ENCODE assay signal across 9 mouse cellular contexts in the genomic region with DNA sequence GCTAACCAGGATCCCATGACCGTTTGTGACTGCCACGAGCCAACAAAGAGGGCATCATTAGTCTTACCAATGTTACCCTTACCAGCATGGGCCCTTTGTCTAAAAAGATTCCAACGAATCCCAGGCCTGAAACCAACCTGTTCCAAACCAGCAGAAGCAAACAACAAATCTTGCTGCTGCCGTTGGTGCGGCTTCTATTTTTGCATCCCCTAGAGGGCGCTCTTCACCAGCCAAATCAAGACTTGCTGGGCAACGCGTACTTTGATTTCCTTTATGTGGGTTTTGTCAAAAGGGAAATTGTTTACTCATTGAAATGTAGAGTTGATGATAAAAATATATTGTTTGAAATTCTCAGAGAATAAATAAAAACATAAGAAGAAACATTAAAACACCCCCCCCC. TPM values are rescaled to one million over a fixed set of nuclear protein-coding genes. Genes with fewer than 3 reads are reported as not detected.
DNase-seq lines count a peak whose midpoint lies in the region; ATAC-seq and TF ChIP-seq lines count a peak whose summit lies in the region.
"Had no signal": no experiment of that assay in that cellular context is flagged by ENCODE, and none has a peak within 500 bp of the region (broad histone marks: within the 10 kb centered on the region; RNA-seq: fewer than 3 reads in every experiment).

No protein-coding gene starts in this region.

- H3K4me3 ChIP-seq in forebrain, embryonic 11.5 days (ENCODE audit: low read depth, low read length) = no peak overlapping the region
- no peak overlapping the region for H3K4me3 ChIP-seq in forebrain, embryonic 16.5 days (replicated peaks; ENCODE audit: low read length)
- H3K4me3 ChIP-seq in spleen, adult 2 months (ENCODE audit: extremely low read depth, insufficient read depth, insufficient read length) = no peak overlapping the region
- no peak overlapping the region for H3K4me3 ChIP-seq in cerebellum, adult 2 months (replicated peaks; ENCODE audit: insufficient read depth, low read depth, low read length)
- no peak overlapping the region for H3K4me3 ChIP-seq in liver, embryonic 14.5 days (ENCODE audit: insufficient read depth in 1 of 2, low read depth in 2 of 2, low read length in 2 of 2)
- H3K4me3 ChIP-seq: stomach, embryonic 15.5 days had no signal

- no peak overlapping the region for H3K4me2 ChIP-seq in forebrain, embryonic 11.5 days (ENCODE audit: low read depth, low read length, severe bottlenecking)
- H3K4me2 ChIP-seq in forebrain, embryonic 16.5 days (ENCODE audit: low read length) = no peak overlapping the region
- H3K4me2 ChIP-seq in liver, embryonic 14.5 days (ENCODE audit: low read depth) = no peak overlapping the region
- H3K4me2 ChIP-seq: stomach, embryonic 15.5 days had no signal

- DNase-seq in forebrain, embryonic 11.5 days (ENCODE audit: low spot score) = peak; percentile 76
- peak in 1 of 2 experiments; percentile 16 for DNase-seq in spleen, adult 2 months (ENCODE audit: low read depth in 1 of 2, low spot score in 2 of 2)
- DNase-seq in spleen, adult 12 weeks (ENCODE audit: low spot score) = no peak
- DNase-seq in cerebellum, adult 2 months = peak; percentile 24 to 34
- DNase-seq in hindlimb bud, embryonic 11.5 days (ENCODE audit: extremely low spot score, low read depth, low spot score) = peak; percentile 26
- DNase-seq in liver, embryonic 14.5 days (ENCODE audit: low read depth in 3 of 3, low spot score in 3 of 3) = peak; percentile 13 to 26 (median 22)
- DNase-seq in skeletal muscle tissue, adult 2 months (ENCODE audit: low read depth, low spot score) = peak; percentile 0

- no peak for TF ChIP-seq POLR2A in spleen, adult 2 months (IDR thresholded peaks at IDR 0.05; ENCODE audit: low read depth, low read length)
- TF ChIP-seq POLR2A in cerebellum, adult 2 months (IDR thresholded peaks at IDR 0.05; ENCODE audit: borderline replicate concordance, insufficient read depth, low read length) = no peak

- H3K9ac ChIP-seq in forebrain, embryonic 11.5 days (ENCODE audit: low read length) = no peak overlapping the region
- H3K9ac ChIP-seq in forebrain, embryonic 16.5 days (replicated peaks; ENCODE audit: low read depth, low read length) = no peak overlapping the region
- no peak overlapping the region for H3K9ac ChIP-seq in liver, embryonic 14.5 days (replicated peaks)
- H3K9ac ChIP-seq: stomach, embryonic 15.5 days had no signal

- peak; percentile 49; the same call in 1 of the 2 replicates for TF ChIP-seq CTCF in spleen, adult 2 months (IDR thresholded peaks at IDR 0.05; ENCODE audit: extremely low read depth, insufficient read depth, insufficient read length, insufficient replicate concordance)
- peak; percentile 64 for TF ChIP-seq CTCF in cerebellum, adult 2 months (IDR thresholded peaks at IDR 0.05; ENCODE audit: borderline replicate concordance, insufficient read depth, low read depth, low read length)
- TF ChIP-seq CTCF in liver, embryonic 14.5 days (IDR thresholded peaks at IDR 0.05; ENCODE audit: low read depth) = peak; percentile 79

- no peaks in the 10 kb centered on the region for H3K9me3 ChIP-seq in forebrain, embryonic 11.5 days (ENCODE audit: control insufficient read depth, low read length)
- H3K9me3 ChIP-seq in forebrain, embryonic 16.5 days (ENCODE audit: control insufficient read depth, low read length) = no peaks in the 10 kb centered on the region
- H3K9me3 ChIP-seq in liver, embryonic 14.5 days (ENCODE audit: control insufficient read depth, low read length) = no peaks in the 10 kb centered on the region
- H3K9me3 ChIP-seq: stomach, embryonic 15.5 days had no signal

- 29% methylated on average over 8 of the region's 8 CpGs for WGBS in forebrain, embryonic 11.5 days
- WGBS in forebrain, embryonic 16.5 days = 20% methylated on average over 8 of the region's 8 CpGs
- WGBS in spleen, adult 2 months = 27% methylated on average over 8 of the region's 8 CpGs
- WGBS in cerebellum, adult 2 months = 20% methylated on average over 8 of the region's 8 CpGs
- 24% methylated on average over 8 of the region's 8 CpGs for WGBS in liver, embryonic 14.5 days (ENCODE audit: insufficient replicate concordance)

- no peaks in the 10 kb centered on the region for H3K27me3 ChIP-seq in forebrain, embryonic 11.5 days (ENCODE audit: control insufficient read depth, insufficient read depth, low read length)
- H3K27me3 ChIP-seq in forebrain, embryonic 16.5 days (replicated peaks; ENCODE audit: control insufficient read depth, insufficient read depth, low read length) = no peaks in the 10 kb centered on the region
- no peaks in the 10 kb centered on the region for H3K27me3 ChIP-seq in spleen, adult 2 months (ENCODE audit: control insufficient read depth, insufficient read depth, low read length)
- no peaks in the 10 kb centered on the region for H3K27me3 ChIP-seq in cerebellum, adult 2 months (ENCODE audit: control insufficient read depth, insufficient read depth, low read length)
- no peaks in the 10 kb centered on the region for H3K27me3 ChIP-seq in liver, embryonic 14.5 days (ENCODE audit: control insufficient read depth, insufficient read depth, low read length)
- H3K27me3 ChIP-seq: stomach, embryonic 15.5 days had no signal

- H3K4me1 ChIP-seq in forebrain, embryonic 11.5 days (replicated peaks; ENCODE audit: control insufficient read depth, insufficient read depth, low read length) = no peaks in the 10 kb centered on the region
- no peaks in the 10 kb centered on the region for H3K4me1 ChIP-seq in forebrain, embryonic 16.5 days (replicated peaks; ENCODE audit: control insufficient read depth, insufficient read depth, low read length)
- no peaks in the 10 kb centered on the region for H3K4me1 ChIP-seq in spleen, adult 2 months (ENCODE audit: control insufficient read depth, insufficient read depth, insufficient read length)
- H3K4me1 ChIP-seq in cerebellum, adult 2 months (ENCODE audit: control insufficient read depth, insufficient read depth, low read length) = no peaks in the 10 kb centered on the region
- no peaks in the 10 kb centered on the region for H3K4me1 ChIP-seq in liver, embryonic 14.5 days (replicated peaks; ENCODE audit: control insufficient read depth in 2 of 2, insufficient read depth in 2 of 2, low read length in 1 of 2)
- H3K4me1 ChIP-seq: stomach, embryonic 15.5 days had no signal

- no peak for TF ChIP-seq EP300 in liver, embryonic 14.5 days (IDR thresholded peaks at IDR 0.05; ENCODE audit: low read depth)

- H3K27ac ChIP-seq in forebrain, embryonic 11.5 days (ENCODE audit: low read depth, low read length) = no peak overlapping the region
- H3K27ac ChIP-seq in forebrain, embryonic 16.5 days (ENCODE audit: low read length) = no peak overlapping the region
- no peak overlapping the region for H3K27ac ChIP-seq in spleen, adult 2 months (ENCODE audit: insufficient read depth, low read length)
- H3K27ac ChIP-seq in cerebellum, adult 2 months (ENCODE audit: insufficient read depth, low read length) = no peak overlapping the region
- no peak overlapping the region for H3K27ac ChIP-seq in liver, embryonic 14.5 days
- H3K27ac ChIP-seq: stomach, embryonic 15.5 days had no signal

- no peak for ATAC-seq in forebrain, embryonic 11.5 days (replicated peaks; ENCODE audit: low FRiP score)
- no peak for ATAC-seq in forebrain, embryonic 16.5 days
- ATAC-seq in liver, embryonic 14.5 days (ENCODE audit: insufficient read depth) = no peak

- no peaks in the 10 kb centered on the region for H3K36me3 ChIP-seq in forebrain, embryonic 11.5 days (ENCODE audit: control insufficient read depth, insufficient read depth, low read length)
- no peaks in the 10 kb centered on the region for H3K36me3 ChIP-seq in forebrain, embryonic 16.5 days (ENCODE audit: control insufficient read depth, insufficient read depth)
- no peaks in the 10 kb centered on the region for H3K36me3 ChIP-seq in spleen, adult 2 months (ENCODE audit: control insufficient read depth, insufficient read depth, low read length)
- no peaks in the 10 kb centered on the region for H3K36me3 ChIP-seq in liver, embryonic 14.5 days (replicated peaks; ENCODE audit: control insufficient read depth, insufficient read depth, low read depth)
- H3K36me3 ChIP-seq: stomach, embryonic 15.5 days had no signal

RNA-seq across cellular contexts. Expression of a gene that starts 25.8 kb away (rescaled TPM):
- not detected in 2 replicates for polyA plus RNA-seq in forebrain, embryonic 11.5 days (2014; fragmentation: Nextera tagmentation; extraction: Ambion mirVana)
- not detected in 2 replicates for polyA plus RNA-seq in forebrain, embryonic 16.5 days (2015; fragmentation: Nextera tagmentation; extraction: Ambion mirVana)
- polyA plus RNA-seq in spleen, adult 2 months (2012; rRNA removed) = not detected in 2 replicates
- polyA plus RNA-seq in cerebellum, adult 2 months (2012; rRNA removed) = not detected in 2 replicates
- not detected in 2 replicates for polyA plus RNA-seq in liver, embryonic 14.5 days (2012; rRNA removed)
- polyA plus RNA-seq in liver, embryonic 14.5 days (2014; fragmentation: Nextera tagmentation; extraction: Ambion mirVana) = not detected in 2 replicates
- polyA plus RNA-seq: stomach, embryonic 15.5 days had no signal

RNA-seq across cellular contexts. Expression of a gene that starts 29.8 kb away (rescaled TPM):
- not detected in 2 replicates for polyA plus RNA-seq in forebrain, embryonic 11.5 days (2014; fragmentation: Nextera tagmentation; extraction: Ambion mirVana)
- polyA plus RNA-seq in forebrain, embryonic 16.5 days (2015; fragmentation: Nextera tagmentation; extraction: Ambion mirVana) = not detected in 2 replicates
- polyA plus RNA-seq in spleen, adult 2 months (2012; rRNA removed) = not detected in 2 replicates
- not detected in 2 replicates for polyA plus RNA-seq in cerebellum, adult 2 months (2012; rRNA removed)
- polyA plus RNA-seq in liver, embryonic 14.5 days (2012; rRNA removed) = not detected in 2 replicates
- polyA plus RNA-seq in liver, embryonic 14.5 days (2014; fragmentation: Nextera tagmentation; extraction: Ambion mirVana) = not detected in 2 replicates
- polyA plus RNA-seq: stomach, embryonic 15.5 days had no signal

RNA-seq across cellular contexts. Expression of a gene that starts 39.1 kb away (rescaled TPM):
- polyA plus RNA-seq in forebrain, embryonic 11.5 days (2014; fragmentation: Nextera tagmentation; extraction: Ambion mirVana) = not detected in 2 replicates
- not detected in 2 replicates for polyA plus RNA-seq in forebrain, embryonic 16.5 days (2015; fragmentation: Nextera tagmentation; extraction: Ambion mirVana)
- polyA plus RNA-seq in spleen, adult 2 months (2012; rRNA removed) = not detected in 2 replicates
- polyA plus RNA-seq in cerebellum, adult 2 months (2012; rRNA removed) = not detected in 2 replicates
- polyA plus RNA-seq in liver, embryonic 14.5 days (2012; rRNA removed) = not detected in 2 replicates
- not detected in 2 replicates for polyA plus RNA-seq in liver, embryonic 14.5 days (2014; fragmentation: Nextera tagmentation; extraction: Ambion mirVana)
- polyA plus RNA-seq: stomach, embryonic 15.5 days had no signal

RNA-seq across cellular contexts. Expression of a gene that starts 55.3 kb away (rescaled TPM):
- 3.3 TPM in 2 replicates for polyA plus RNA-seq in forebrain, embryonic 11.5 days (2014; fragmentation: Nextera tagmentation; extraction: Ambion mirVana)
- polyA plus RNA-seq in forebrain, embryonic 16.5 days (2015; fragmentation: Nextera tagmentation; extraction: Ambion mirVana) = 10.2 and 14.1 TPM in 2 replicates
- 0.06 TPM in 1 of 2 replicates, not detected in the other for polyA plus RNA-seq in spleen, adult 2 months (2012; rRNA removed)
- polyA plus RNA-seq in cerebellum, adult 2 months (2012; rRNA removed) = 17.1 and 20.5 TPM in 2 replicates
- polyA plus RNA-seq in liver, embryonic 14.5 days (2012; rRNA removed) = 0.02 TPM in 1 of 2 replicates, not detected in the other
- not detected in 2 replicates for polyA plus RNA-seq in liver, embryonic 14.5 days (2014; fragmentation: Nextera tagmentation; extraction: Ambion mirVana)
- polyA plus RNA-seq: stomach, embryonic 15.5 days had no signal
